Mouse (Mus musculus) hindbrain, embryonic 16.5 days (tissue): Measurements from ENCODE around the gene Zfp467. TPM values are rescaled to one million over a fixed set of nuclear protein-coding genes. Genes with fewer than 3 reads are reported as not detected.
A peak's percentile ranks its signal among the peaks of the same experiment; 100 is the strongest.

ENCODE experiments used
- ATAC-seq: fragments of 200-750 bp; cut with Nextera tagmentation; 2 replicates; pipeline ENCODE4 v1.8.0; 2017; ENCODE audit warnings: moderate TSS enrichment, moderate library complexity
- H3K27ac ChIP-seq: fragments of 300-500 bp; sonication (generic); 2 replicates; pipeline ENCODE4 v1.5.1; 2014; ENCODE audit warnings: low read depth, mild to moderate bottlenecking, control low read depth, low read length, moderate library complexity
- H3K27me3 ChIP-seq: fragments of 300-500 bp; sonication (generic); replicated peaks from 2 replicates; pipeline ENCODE4 v1.6.1; 2014; ENCODE audit warnings: low read length; ENCODE audit not compliant: control insufficient read depth, insufficient read depth
- H3K36me3 ChIP-seq: fragments of 300-500 bp; sonication (generic); 2 replicates; pipeline ENCODE4 v1.6.1; 2014; ENCODE audit warnings: mild to moderate bottlenecking, low read length, moderate library complexity, mixed read lengths; ENCODE audit not compliant: control insufficient read depth, insufficient read depth
- H3K4me1 ChIP-seq: fragments of 300-500 bp; sonication (generic); 2 replicates; pipeline ENCODE4 v1.6.1; 2014; ENCODE audit warnings: low read depth, low read length; ENCODE audit not compliant: control insufficient read depth, insufficient read depth
- H3K4me2 ChIP-seq: fragments of 300-500 bp; sonication (generic); 2 replicates; pipeline ENCODE4 v1.6.1; 2014; ENCODE audit warnings: mild to moderate bottlenecking, low read length, control low read depth, moderate library complexity
- H3K4me3 ChIP-seq: fragments of 300-500 bp; sonication (generic); 2 replicates; pipeline ENCODE4 v1.5.1; 2014; ENCODE audit warnings: mild to moderate bottlenecking, low read length, control low read depth, moderate library complexity
- H3K9ac ChIP-seq: fragments of 300-500 bp; sonication (generic); 2 replicates; pipeline ENCODE4 v1.6.1; 2014; ENCODE audit warnings: low read depth, mild to moderate bottlenecking, control low read depth, low read length, moderate library complexity
- H3K9me3 ChIP-seq: fragments of 300-500 bp; sonication (generic); 2 replicates; pipeline ENCODE4 v1.6.1; 2014; ENCODE audit warnings: mild to moderate bottlenecking, low read length, moderate library complexity; ENCODE audit not compliant: control insufficient read depth
- WGBS: fragments of 180-500 bp; shearing (Covaris S2); extraction: QIAGEN DNeasy Blood & Tissue Kit; methylation state at CpG from one replicate; pipeline ENCODE4 v1.1.7; 2014; 5-methylcytosine and 5-hydroxymethylcytosine counted together
- polyA plus RNA-seq: library from polyadenylated mRNA; unstranded; fragments of >200 nt; fragmentation: Nextera tagmentation; extraction: Ambion mirVana; gene quantifications from 2 replicates; pipeline ENCODE4 v1.2.1, GENCODE M21; 2015

Gene Zfp467
- polyA plus RNA-seq, 1 experiment from 2014 or later = 26.3 TPM

DNA sequence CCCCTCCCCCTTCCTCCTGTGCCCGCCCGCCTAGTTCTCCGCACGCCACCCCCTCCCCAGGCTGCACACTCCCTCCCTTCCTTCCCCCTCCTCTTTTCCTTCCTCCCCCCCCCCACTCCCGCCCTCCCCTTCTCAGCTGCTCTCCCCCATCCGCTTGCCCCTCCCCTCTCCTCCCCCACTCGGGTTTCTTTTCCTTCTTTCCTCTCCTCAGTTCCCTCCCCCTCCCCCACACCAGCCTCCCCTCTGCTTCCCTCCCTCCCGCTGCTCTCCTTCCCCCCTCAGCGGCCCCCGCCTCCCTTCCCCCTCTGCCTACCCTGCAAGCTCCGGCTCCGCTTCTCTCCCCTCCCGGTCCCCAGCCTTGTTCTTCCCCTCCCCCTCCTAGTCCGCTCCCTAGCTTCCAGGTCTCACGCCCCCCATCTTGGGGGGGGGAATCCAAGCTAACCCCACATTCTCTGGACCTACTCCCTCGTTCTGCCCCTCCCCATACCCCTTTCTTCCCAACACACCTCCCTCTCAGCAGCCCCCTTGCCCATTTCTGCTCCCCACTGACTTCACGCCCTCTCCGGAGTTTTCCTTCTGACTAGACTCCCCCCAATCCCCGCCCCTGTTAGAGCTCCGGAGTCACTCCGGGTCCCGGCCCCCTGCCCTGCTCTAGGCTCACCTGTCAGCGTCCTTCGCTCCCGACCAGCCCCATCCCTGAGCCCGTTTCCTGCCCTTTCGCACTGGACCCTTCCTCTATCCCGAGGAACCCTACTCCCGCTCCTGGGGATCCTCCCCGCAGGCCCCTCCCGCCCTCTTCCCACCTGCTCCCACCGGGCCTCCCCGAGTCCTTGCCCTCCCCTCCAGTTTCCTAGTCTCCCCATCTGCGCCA is 1.1 kb downstream of the Zfp467 start:
- Histone ChIP-seq H3K4me2 (peak overlapping the region; percentile 79), H3K27me3 (peaks cover 5% of the 10 kb centered on the region; the same call in 1 of the 2 replicates), H3K36me3 (peaks cover 8% of the 10 kb centered on the region), H3K4me1 (peaks cover 11% of the 10 kb centered on the region), H3K27ac (peak overlapping the region; percentile 88), H3K9ac (peak overlapping the region; percentile 91), H3K9me3 (no peaks in the 10 kb centered on the region), H3K4me3 (peak overlapping the region; percentile 83)
- WGBS = 1% methylated on average over 34 of the region's 34 CpGs
- ATAC-seq = peak; percentile 66

DNA sequence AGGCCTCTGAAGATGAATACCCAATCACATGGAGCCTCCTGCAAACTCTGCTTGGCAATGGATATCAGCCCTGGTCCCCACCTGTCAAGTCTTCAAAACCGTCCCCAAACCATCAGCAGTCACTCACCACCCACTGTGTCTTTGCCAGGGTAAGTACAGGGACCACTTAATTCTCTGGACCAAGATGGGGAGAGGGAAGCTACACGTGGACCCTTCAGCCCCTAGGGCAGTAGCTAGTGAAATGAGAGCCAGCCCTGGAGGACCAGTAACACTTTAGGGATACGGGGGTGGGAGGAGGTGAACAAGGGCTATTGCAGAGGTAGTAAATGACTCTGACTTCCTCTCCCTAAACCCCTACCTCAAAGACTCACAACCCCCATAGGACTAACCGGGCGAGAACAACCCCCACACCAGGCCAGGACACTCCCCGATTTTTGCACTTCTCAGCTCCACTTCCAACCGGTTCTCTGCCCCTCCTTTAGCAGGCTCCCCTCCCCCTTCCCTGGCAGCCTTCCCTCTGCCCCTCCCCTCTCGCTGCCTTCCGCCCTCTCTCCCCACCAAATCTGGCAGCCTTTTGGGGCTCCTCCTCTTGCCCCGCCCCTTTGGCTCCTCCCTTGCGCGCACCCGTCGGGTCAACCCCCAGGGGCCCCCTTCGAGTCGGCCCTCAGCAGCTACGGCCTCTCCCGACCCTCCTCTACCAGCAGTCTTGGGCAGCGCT is 1.9 kb downstream of the Zfp467 start:
- ATAC-seq = peak; percentile 81
- Histone ChIP-seq H3K9ac (peak overlapping the region; percentile 91), H3K27ac (peak overlapping the region; percentile 88), H3K36me3 (peaks cover 12% of the 10 kb centered on the region), H3K27me3 (peaks cover 5% of the 10 kb centered on the region), H3K4me2 (peak overlapping the region; percentile 79), H3K4me3 (peak overlapping the region; percentile 83), H3K9me3 (no peaks in the 10 kb centered on the region), H3K4me1 (peaks cover 15% of the 10 kb centered on the region)
- WGBS = 1% methylated on average over 19 of the region's 19 CpGs

DNA sequence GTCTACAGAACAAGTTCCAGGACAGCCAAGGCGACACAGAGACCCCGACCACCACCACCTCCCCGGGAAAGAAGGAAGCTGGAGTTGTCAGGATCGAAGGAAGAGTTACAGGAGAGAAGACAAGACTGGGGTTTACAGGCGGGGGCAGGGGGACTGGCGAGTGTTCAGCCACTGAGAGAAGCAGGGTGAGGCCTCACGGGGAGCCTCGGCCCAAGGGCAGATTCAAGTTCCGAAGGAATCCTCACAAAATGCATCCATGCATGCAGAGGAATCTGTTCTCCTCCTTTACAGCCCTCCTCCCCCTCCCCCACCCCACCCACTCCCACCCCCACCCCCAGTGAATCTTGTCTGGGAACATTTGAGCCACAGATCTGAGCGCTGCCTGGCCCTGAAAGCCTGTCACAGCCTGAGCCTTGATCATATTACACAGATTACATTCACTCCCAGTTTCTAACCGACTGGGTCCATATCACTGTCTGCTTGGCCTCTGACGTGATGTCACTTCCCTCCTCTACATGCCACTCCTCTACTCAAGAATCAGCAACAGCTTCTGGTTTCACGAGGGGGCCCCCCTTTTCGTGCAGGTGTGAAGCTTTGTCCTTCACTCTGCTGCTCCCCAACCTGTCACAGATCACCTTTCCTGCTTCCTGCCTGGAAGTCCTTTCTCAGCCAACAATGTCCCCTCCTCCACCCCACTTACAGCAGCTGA is 5.2 kb downstream of the Zfp467 start:
- Histone ChIP-seq H3K27ac (no peak overlapping the region), H3K4me2 (no peak overlapping the region), H3K9ac (no peak overlapping the region), H3K4me3 (no peak overlapping the region), H3K9me3 (no peaks in the 10 kb centered on the region), H3K36me3 (peaks cover 20% of the 10 kb centered on the region), H3K4me1 (peaks cover 16% of the 10 kb centered on the region), H3K27me3 (peaks cover 7% of the 10 kb centered on the region)
- no peak for ATAC-seq
- WGBS = 46% methylated on average over 14 of the region's 14 CpGs

DNA sequence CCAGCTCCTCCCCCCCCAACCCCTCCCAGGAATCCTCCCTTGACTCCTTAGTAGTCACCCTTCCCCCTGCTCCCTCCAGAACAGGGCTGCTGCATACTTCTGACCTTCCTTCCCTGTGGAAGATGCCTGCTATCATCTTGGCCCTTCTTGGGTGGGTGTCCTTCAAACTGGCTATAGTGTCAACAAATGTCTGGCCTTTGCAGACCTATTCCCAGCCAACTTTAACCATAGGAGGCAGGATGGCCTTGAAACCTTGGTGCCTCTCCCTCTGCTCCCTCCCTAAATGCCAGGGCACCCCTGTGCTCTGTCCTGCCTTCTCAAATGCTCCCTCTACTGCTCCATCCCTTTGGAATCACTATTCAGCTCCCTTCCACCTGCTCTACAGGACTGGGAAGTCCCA is 6.0 kb downstream of the Zfp467 start:
- peaks cover 20% of the 10 kb centered on the region for H3K36me3 ChIP-seq
- H3K27ac ChIP-seq = no peak overlapping the region
- H3K4me2 ChIP-seq = no peak overlapping the region
- H3K27me3 ChIP-seq = peaks cover 7% of the 10 kb centered on the region
- peaks cover 16% of the 10 kb centered on the region for H3K4me1 ChIP-seq
- no peak overlapping the region for H3K4me3 ChIP-seq
- H3K9me3 ChIP-seq = no peaks in the 10 kb centered on the region
- H3K9ac ChIP-seq = no peak overlapping the region
- ATAC-seq = no peak

DNA sequence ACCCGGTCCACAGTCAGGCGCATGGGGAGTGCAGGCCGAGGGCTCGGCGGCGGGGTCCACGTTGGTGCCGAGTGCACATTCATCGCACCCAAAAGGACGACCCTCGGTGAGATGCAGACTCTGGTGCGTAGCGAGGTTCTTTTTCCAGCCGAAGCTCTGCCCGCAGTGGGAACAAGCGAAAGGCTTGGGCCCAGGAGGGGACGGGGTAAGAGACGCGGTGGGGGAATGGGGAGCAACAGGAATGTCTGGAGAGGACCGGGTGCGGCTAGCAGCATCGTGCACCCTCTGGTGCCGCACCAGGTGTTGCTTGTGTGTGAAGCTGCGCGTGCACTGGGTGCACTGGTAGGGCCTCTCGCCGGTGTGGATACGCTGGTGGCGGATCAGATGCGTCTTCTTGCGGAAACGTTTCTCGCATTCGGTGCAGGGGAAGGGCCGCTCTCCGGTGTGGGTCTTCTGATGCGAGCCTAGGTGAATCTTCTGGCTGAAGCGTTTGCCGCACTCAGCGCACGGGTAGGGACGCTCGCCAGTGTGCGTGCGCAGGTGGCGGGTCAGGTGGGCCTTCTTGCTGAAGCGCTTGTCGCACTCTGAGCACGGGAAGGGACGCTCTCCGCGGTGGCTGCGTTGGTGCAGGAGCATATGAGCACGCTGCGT is 7.0 kb downstream of the Zfp467 start:
- Histone ChIP-seq H3K9me3 (no peaks in the 10 kb centered on the region), H3K27ac (no peak overlapping the region), H3K4me1 (peaks cover 14% of the 10 kb centered on the region), H3K4me2 (peak overlapping the region; percentile 27), H3K36me3 (peaks cover 20% of the 10 kb centered on the region), H3K4me3 (peak overlapping the region; percentile 6), H3K9ac (peak overlapping the region; percentile 47), H3K27me3 (peaks cover 7% of the 10 kb centered on the region)
- 33% methylated on average over 55 of the region's 55 CpGs for WGBS
- peak; percentile 5; the same call in 1 of the 2 replicates for ATAC-seq

GRCm38 (mm10) chr6:48437679-48438376 is 7.8 kb downstream of the Zfp467 start:
- H3K9me3 ChIP-seq = no peaks in the 10 kb centered on the region
- H3K4me3 ChIP-seq = no peak overlapping the region
- H3K36me3 ChIP-seq = peaks cover 20% of the 10 kb centered on the region
- 50% methylated on average over 35 of the region's 35 CpGs for WGBS
- H3K27ac ChIP-seq = no peak overlapping the region
- H3K9ac ChIP-seq = no peak overlapping the region
- peaks cover 7% of the 10 kb centered on the region for H3K27me3 ChIP-seq
- H3K4me1 ChIP-seq = peaks cover 11% of the 10 kb centered on the region
- no peak for ATAC-seq
- no peak overlapping the region for H3K4me2 ChIP-seq

DNA sequence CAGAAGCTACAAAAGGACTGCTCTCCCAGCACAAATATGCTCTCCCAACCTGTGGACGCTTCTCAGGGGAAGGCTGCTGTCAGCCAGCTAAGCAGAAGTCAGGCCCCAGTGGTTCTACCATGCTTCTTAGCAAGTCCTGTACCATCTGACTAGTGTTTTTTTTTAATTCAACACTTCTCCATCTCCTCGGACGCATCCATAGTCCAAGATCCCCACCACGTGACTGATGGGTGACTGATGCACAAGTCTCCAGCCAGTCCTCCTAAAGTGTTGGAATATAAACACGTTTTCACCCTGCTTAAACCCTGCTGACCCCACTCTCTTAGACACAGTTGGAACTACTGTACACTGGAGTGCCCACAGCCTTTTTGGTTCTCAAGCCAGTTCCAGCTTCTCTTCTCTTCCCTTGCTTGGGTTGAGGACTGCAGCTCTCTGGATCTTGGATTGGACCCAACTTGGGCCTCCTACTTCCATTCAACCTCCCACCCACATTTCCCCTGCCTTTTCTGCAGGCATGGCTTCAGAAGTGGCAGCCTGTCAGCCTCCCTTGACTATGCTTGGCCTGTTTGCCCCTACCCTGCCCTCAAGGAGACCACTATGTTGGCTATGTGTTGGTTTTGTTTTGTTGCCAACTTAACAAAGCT is 9.8 kb downstream of the Zfp467 start:
- WGBS = 86% methylated on average over 5 of the region's 5 CpGs

GRCm38 (mm10) chr6:48435111-48435510 is 10.5 kb downstream of the Zfp467 start:
- H3K4me1 ChIP-seq = peaks cover 8% of the 10 kb centered on the region
- H3K27ac ChIP-seq = no peak overlapping the region
- H3K9ac ChIP-seq = no peak overlapping the region
- WGBS = 56% methylated on average over 5 of the region's 5 CpGs
- peaks cover 4% of the 10 kb centered on the region; the same call in 1 of the 2 replicates for H3K27me3 ChIP-seq
- peaks cover 12% of the 10 kb centered on the region for H3K36me3 ChIP-seq
- H3K4me3 ChIP-seq = no peak overlapping the region
- no peaks in the 10 kb centered on the region for H3K9me3 ChIP-seq
- no peak for ATAC-seq
- no peak overlapping the region for H3K4me2 ChIP-seq

More for the DNA sequence above, 9.8 kb downstream of the Zfp467 start:
- peaks cover 12% of the 10 kb centered on the region for H3K36me3 ChIP-seq
- no peak overlapping the region for H3K27ac ChIP-seq
- H3K4me1 ChIP-seq = peaks cover 10% of the 10 kb centered on the region
- H3K9ac ChIP-seq = no peak overlapping the region
- no peak overlapping the region for H3K4me3 ChIP-seq
- ATAC-seq = no peak
- no peak overlapping the region for H3K4me2 ChIP-seq
- peaks cover 7% of the 10 kb centered on the region for H3K27me3 ChIP-seq
- H3K9me3 ChIP-seq = no peaks in the 10 kb centered on the region
